ENCODE assay signal across 8 mouse cellular contexts in the genomic region with DNA sequence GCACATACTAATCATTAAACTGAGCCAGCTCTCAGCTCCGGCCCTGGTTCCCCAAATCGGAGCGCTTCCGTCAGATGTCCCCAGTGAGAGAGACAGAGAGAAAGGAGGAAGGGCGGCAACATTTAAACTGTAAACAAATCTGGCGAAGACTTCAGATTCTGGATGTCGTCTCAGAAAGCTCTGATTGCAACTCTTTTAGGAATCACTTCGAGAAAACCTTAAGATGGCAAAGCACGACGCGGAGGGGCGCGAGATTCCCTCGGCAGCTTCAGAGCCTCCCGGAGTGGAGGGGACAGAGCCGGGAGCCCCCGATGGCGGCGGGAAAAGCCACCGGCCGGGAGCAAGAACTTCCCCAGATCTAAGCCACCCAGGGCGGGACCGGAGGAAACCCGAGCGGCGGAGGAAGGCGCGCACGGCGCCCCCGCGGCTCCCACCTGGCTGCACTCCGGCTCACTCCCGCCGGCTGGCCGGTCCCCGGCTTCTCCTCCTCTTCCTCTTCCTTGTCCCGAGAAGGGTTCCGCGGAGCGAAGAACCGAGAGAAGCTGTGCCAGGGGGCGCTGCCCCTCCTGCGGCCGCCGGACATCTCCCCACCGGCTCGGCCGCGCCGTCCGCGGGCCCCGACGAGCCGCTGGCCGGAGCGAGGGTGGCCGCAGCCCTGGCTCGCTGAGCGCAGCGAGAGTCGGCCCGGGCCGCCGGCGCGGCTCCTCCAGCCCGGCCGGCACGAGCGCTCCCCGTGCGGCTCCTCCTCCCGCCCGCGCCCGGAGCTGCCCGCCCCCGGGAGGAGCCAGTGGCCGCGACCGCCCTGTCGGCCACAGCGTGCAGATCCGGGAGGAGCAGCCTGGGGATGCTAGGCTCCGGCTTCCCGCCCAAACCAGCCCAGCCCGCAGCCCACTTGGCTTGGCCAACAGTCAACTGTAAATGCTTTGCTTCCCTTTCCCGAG. TPM values are rescaled to one million over a fixed set of nuclear protein-coding genes. Genes with fewer than 3 reads are reported as not detected.
DNase-seq lines count a peak whose midpoint lies in the region; ATAC-seq and TF ChIP-seq lines count a peak whose summit lies in the region.

A gene (minus strand): TSS at position 669 of the 941 bp plus-strand sequence.

- no peaks in the 10 kb centered on the region for H3K36me3 ChIP-seq in hindbrain, embryonic 11.5 days (ENCODE audit: control insufficient read depth, insufficient read depth, low read length)
- H3K36me3 ChIP-seq in lung, postnatal 0 days (ENCODE audit: insufficient read depth, low read length) = no peaks in the 10 kb centered on the region

- H3K4me1 ChIP-seq in hindbrain, embryonic 11.5 days (replicated peaks; ENCODE audit: control insufficient read depth, insufficient read depth, low read length) = no peaks in the 10 kb centered on the region
- peaks cover 11% of the 10 kb centered on the region; the same call in 1 of the 2 replicates for H3K4me1 ChIP-seq in lung, postnatal 0 days (ENCODE audit: insufficient read depth, low read depth, low read length)
- H3K4me1 ChIP-seq in olfactory bulb, adult 2 months (ENCODE audit: control insufficient read depth, insufficient read depth, low read length) = peaks cover 7% of the 10 kb centered on the region; the same call in 1 of the 2 replicates

- H3K27ac ChIP-seq in hindbrain, embryonic 11.5 days (ENCODE audit: low read depth, low read length) = peak within 1 kb of the TSS; percentile 64
- peak within 1 kb of the TSS; percentile 95 for H3K27ac ChIP-seq in lung, postnatal 0 days (ENCODE audit: low read length)
- H3K27ac ChIP-seq in olfactory bulb, adult 2 months (ENCODE audit: insufficient read depth, low read depth, low read length) = no peak within 1 kb of the TSS

- TF ChIP-seq EP300 in lung, postnatal 0 days (IDR thresholded peaks at IDR 0.05) = 0 out of 2 replicates have a peak, but pooled peaks have one; percentile 14

- no peaks in the 10 kb centered on the region for H3K9me3 ChIP-seq in hindbrain, embryonic 11.5 days (ENCODE audit: control insufficient read depth, low read length)
- H3K9me3 ChIP-seq in lung, postnatal 0 days (ENCODE audit: low read length) = no peaks in the 10 kb centered on the region

- peak within 1 kb of the TSS; percentile 55 for H3K4me3 ChIP-seq in hindbrain, embryonic 11.5 days (ENCODE audit: low read depth, low read length)
- H3K4me3 ChIP-seq in lung, postnatal 0 days (ENCODE audit: low read depth, low read length) = peak within 1 kb of the TSS; percentile 93
- H3K4me3 ChIP-seq in olfactory bulb, adult 2 months (ENCODE audit: insufficient read depth, low read depth, low read length) = peak within 1 kb of the TSS; percentile 62

- WGBS in hindbrain, embryonic 11.5 days = under 1% methylated on average over 87 of the region's 90 CpGs
- under 1% methylated on average over 58 of the region's 90 CpGs for WGBS in lung, postnatal 0 days
- WGBS in olfactory bulb, adult 2 months = 1% methylated on average over 88 of the region's 90 CpGs

- peak; percentile 78 for DNase-seq in MN1 (ENCODE audit: low spot score)
- DNase-seq in cerebellum, adult 8-10 months = peak; percentile 53
- DNase-seq in frontal cortex, postnatal 14 days (ENCODE audit: low spot score in 2 of 2) = peak; percentile 20 to 28
- peak; percentile 78 for DNase-seq in hindbrain, embryonic 11.5 days (ENCODE audit: low spot score)
- peak; percentile 43 for DNase-seq in layer of hippocampus, postnatal 14 days (ENCODE audit: low spot score in 2 of 2)
- DNase-seq in lung, postnatal 0 days (ENCODE audit: low spot score) = peak; percentile 91
- peak; percentile 13 for DNase-seq in thymus, postnatal 14 days

- TF ChIP-seq CTCF in lung, postnatal 0 days (IDR thresholded peaks at IDR 0.05) = peak; percentile 37
- TF ChIP-seq CTCF in olfactory bulb, adult 2 months (IDR thresholded peaks at IDR 0.05; ENCODE audit: insufficient read depth, low read depth, low read length) = no peak

- peak; percentile 90 for ATAC-seq in hindbrain, embryonic 11.5 days (ENCODE audit: low FRiP score)
- peak; percentile 97 for ATAC-seq in lung, postnatal 0 days

- H3K4me2 ChIP-seq in hindbrain, embryonic 11.5 days (replicated peaks; ENCODE audit: low read depth, low read length) = peak within 1 kb of the TSS; percentile 57
- H3K4me2 ChIP-seq in lung, postnatal 0 days (replicated peaks; ENCODE audit: low read depth, low read length) = peak within 1 kb of the TSS; percentile 74

- peak within 1 kb of the TSS; percentile 78 for H3K9ac ChIP-seq in hindbrain, embryonic 11.5 days (ENCODE audit: low read depth, low read length)
- peak within 1 kb of the TSS; percentile 83 for H3K9ac ChIP-seq in lung, postnatal 0 days (replicated peaks; ENCODE audit: low read depth)

- TF ChIP-seq POLR2A in olfactory bulb, adult 2 months (IDR thresholded peaks at IDR 0.05; ENCODE audit: insufficient read depth, low read depth, low read length) = no peak

- no peaks in the 10 kb centered on the region for H3K27me3 ChIP-seq in hindbrain, embryonic 11.5 days (ENCODE audit: control insufficient read depth, insufficient read depth, low read length)
- H3K27me3 ChIP-seq in lung, postnatal 0 days (replicated peaks; ENCODE audit: insufficient read depth, low read length) = no peaks in the 10 kb centered on the region

RNA-seq across cellular contexts. Expression of the gene that starts here (rescaled TPM):
- polyA plus RNA-seq in hindbrain, embryonic 11.5 days (2014; fragmentation: Nextera tagmentation; extraction: Ambion mirVana) = 8.3 and 10.4 TPM in 2 replicates
- total RNA-seq in layer of hippocampus, postnatal 14 days (2021) = 1 to 10 TPM; 5.0 to 5.7 TPM
- polyA plus RNA-seq in lung, postnatal 0 days (2015; fragmentation: Nextera tagmentation; extraction: Ambion mirVana) = 6.0 and 7.3 TPM in 2 replicates
- not detected in 2 replicates for polyA plus RNA-seq in olfactory bulb, adult 2 months (2012; ENCODE audit: insufficient read depth, insufficient read length, low replicate concordance, missing spikeins)

Comparison
In these comparisons a context has a peak if more than half of its experiments do, and no peak if none do; other contexts are left out.
1. DNase-seq: peak in every context shown above with its lines; median percentile 91 in lung, postnatal 0 days; 78 in MN1; 78 in hindbrain, embryonic 11.5 days; 53 in cerebellum, adult 8-10 months; 43 in layer of hippocampus, postnatal 14 days; 24 in frontal cortex, postnatal 14 days; 13 in thymus, postnatal 14 days.